Mouse (Mus musculus): ENCODE measurements around the gene Scgb2b11. TPM values are rescaled to one million over a fixed set of nuclear protein-coding genes. Genes with fewer than 3 reads are reported as not detected.
"Not testable (repeated sequence)": the region's sequence is repeated elsewhere in the genome, so short reads cannot be mapped to it uniquely, and the experiment has no call there.

Gene Scgb2b11
- polyA plus RNA-seq (2014; fragmentation: Nextera tagmentation; extraction: Ambion mirVana): not detected in 2 replicates

- H3K36me3 ChIP-seq (ENCODE audit: control insufficient read depth, insufficient read depth, low read length); H3K4me1 ChIP-seq (ENCODE audit: control insufficient read depth, insufficient read depth, low read length); ATAC-seq; DNase-seq (ENCODE audit: low spot score); H3K27me3 ChIP-seq (replicated peaks; ENCODE audit: control insufficient read depth, insufficient read depth, low read length); H3K27ac ChIP-seq (ENCODE audit: low read depth, low read length); H3K4me3 ChIP-seq (ENCODE audit: low read depth, low read length); H3K9ac ChIP-seq (ENCODE audit: low read length); H3K4me2 ChIP-seq (ENCODE audit: low read length); H3K9me3 ChIP-seq (replicated peaks; ENCODE audit: control insufficient read depth, low read length): not testable (repeated sequence)
- 77% methylated on average over 2 of the region's 2 CpGs for WGBS
Measured at GRCm38 (mm10) chr7:32211045-32211444, at the start of gene Scgb2b11. Scgb2b11 (minus strand) TSS chr7:32211145.

GRCm38 (mm10) chr7:32222540-32222939 lies 11.6 kb upstream of the Scgb2b11 start, which contains the start of gene Scgb1b11:
Scgb1b11 (plus strand) TSS chr7:32222840.
- H3K36me3 ChIP-seq (ENCODE audit: control insufficient read depth, insufficient read depth, low read length); H3K4me3 ChIP-seq (ENCODE audit: low read depth, low read length); H3K27ac ChIP-seq (ENCODE audit: low read depth, low read length); ATAC-seq; H3K4me1 ChIP-seq (ENCODE audit: control insufficient read depth, insufficient read depth, low read length); H3K4me2 ChIP-seq (ENCODE audit: low read length); H3K9me3 ChIP-seq (replicated peaks; ENCODE audit: control insufficient read depth, low read length); H3K27me3 ChIP-seq (replicated peaks; ENCODE audit: control insufficient read depth, insufficient read depth, low read length); H3K9ac ChIP-seq (ENCODE audit: low read length); DNase-seq (ENCODE audit: low spot score): not testable (repeated sequence)
- no CpG with 5 or more reads among the region's 2 CpGs for WGBS

Other genes starting within 250 kb of the Scgb2b11 start
- gene Scgb1b10, start 110.3 kb downstream of the Scgb2b11 start, polyA plus RNA-seq (2014; fragmentation: Nextera tagmentation; extraction: Ambion mirVana): not detected in 2 replicates
- gene Scgb1b11, start 11.7 kb upstream of the Scgb2b11 start, polyA plus RNA-seq (2014; fragmentation: Nextera tagmentation; extraction: Ambion mirVana): not detected in 2 replicates
- gene Scgb2b12, start 116.1 kb upstream of the Scgb2b11 start, polyA plus RNA-seq (2014; fragmentation: Nextera tagmentation; extraction: Ambion mirVana): not detected in 2 replicates
- not detected in 2 replicates for gene Scgb1b12, start 123.0 kb upstream of the Scgb2b11 start, polyA plus RNA-seq (2014; fragmentation: Nextera tagmentation; extraction: Ambion mirVana)
- not detected in 2 replicates for gene Scgb1b29, start 230.4 kb upstream of the Scgb2b11 start, polyA plus RNA-seq (2014; fragmentation: Nextera tagmentation; extraction: Ambion mirVana)

Measured in forebrain, embryonic 14.5 days (tissue).